Comparison of ENCODE assay signal across 8 mouse cellular contexts in the genomic region with DNA sequence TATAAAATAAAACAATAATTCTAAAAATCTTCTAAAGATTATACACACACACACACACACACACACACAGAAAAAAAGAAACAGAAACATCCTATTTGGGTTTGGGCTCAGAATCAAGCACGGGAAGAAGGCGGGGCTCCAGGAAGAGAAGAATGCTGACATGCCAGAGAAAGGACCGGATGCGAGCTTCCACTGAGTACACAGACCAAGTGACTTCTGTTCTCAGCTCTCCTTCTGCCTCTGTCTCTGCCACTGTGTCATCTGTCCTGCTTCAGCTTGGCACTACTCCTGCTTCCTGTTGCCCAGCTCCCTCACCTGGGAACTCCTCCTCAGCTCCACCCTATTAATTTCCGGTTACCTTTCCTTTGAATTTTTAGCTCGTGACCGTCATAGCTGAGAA. TPM values are rescaled to one million over a fixed set of nuclear protein-coding genes. Genes with fewer than 3 reads are reported as not detected.
A peak's percentile ranks its signal among the peaks of the same experiment; 100 is the strongest.
DNase-seq lines count a peak whose midpoint lies in the region; ATAC-seq and TF ChIP-seq lines count a peak whose summit lies in the region.

No protein-coding gene starts in this region.

- no peak for ATAC-seq in forebrain, embryonic 12.5 days (ENCODE audit: low FRiP score)
- no peak for ATAC-seq in forebrain, embryonic 13.5 days
- ATAC-seq in heart, embryonic 16.5 days (replicated peaks; ENCODE audit: extremely low read depth, insufficient read depth, low FRiP score), result peak; percentile 59; the same call in 1 of the 2 replicates
- no peak for ATAC-seq in kidney, postnatal 0 days (replicated peaks; ENCODE audit: low FRiP score, low read depth)
- no peak for ATAC-seq in neural tube, embryonic 15.5 days (ENCODE audit: low FRiP score)

- no peak overlapping the region for H3K9ac ChIP-seq in forebrain, embryonic 12.5 days
- H3K9ac ChIP-seq in forebrain, embryonic 13.5 days, result no peak overlapping the region
- H3K9ac ChIP-seq in heart, embryonic 16.5 days (ENCODE audit: low read length), result peak overlapping the region; percentile 9; the same call in 1 of the 2 replicates
- H3K9ac ChIP-seq in kidney, postnatal 0 days (ENCODE audit: low read depth, low read length), result no peak overlapping the region
- H3K9ac ChIP-seq in neural tube, embryonic 15.5 days (replicated peaks), result no peak overlapping the region

- no peaks in the 10 kb centered on the region for H3K27me3 ChIP-seq in forebrain, embryonic 12.5 days
- no peaks in the 10 kb centered on the region for H3K27me3 ChIP-seq in forebrain, embryonic 13.5 days
- H3K27me3 ChIP-seq in heart, embryonic 16.5 days (ENCODE audit: control insufficient read depth, insufficient read depth, low read length), result no peaks in the 10 kb centered on the region
- no peaks in the 10 kb centered on the region for H3K27me3 ChIP-seq in kidney, postnatal 0 days (ENCODE audit: insufficient read depth, low read length)
- no peaks in the 10 kb centered on the region for H3K27me3 ChIP-seq in neural tube, embryonic 15.5 days (replicated peaks)

- 0 out of 2 replicates have a peak overlapping the region, but pooled peaks have one; percentile 25 for H3K27ac ChIP-seq in forebrain, embryonic 12.5 days
- H3K27ac ChIP-seq in forebrain, embryonic 13.5 days, result no peak overlapping the region
- peak overlapping the region; percentile 78 for H3K27ac ChIP-seq in heart, embryonic 16.5 days (ENCODE audit: low read length)
- H3K27ac ChIP-seq in kidney, postnatal 0 days, result peak overlapping the region; percentile 85
- peak overlapping the region; percentile 60; the same call in 1 of the 2 replicates for H3K27ac ChIP-seq in neural tube, embryonic 15.5 days (replicated peaks)

- DNase-seq in R1 (ENCODE audit: low read depth, low spot score) (peak; percentile 31), MN1 (ENCODE audit: low spot score) (no peak)
- DNase-seq in kidney, postnatal 0 days (ENCODE audit: low spot score), result peak; percentile 87
- no peak for DNase-seq in c-Kit-positive CD71-positive TER-119-positive erythroid progenitor cells, embryonic 14.5 days (ENCODE audit: low spot score)

- peaks cover 20% of the 10 kb centered on the region for H3K4me1 ChIP-seq in forebrain, embryonic 12.5 days
- H3K4me1 ChIP-seq in forebrain, embryonic 13.5 days, result peaks cover 10% of the 10 kb centered on the region; the same call in 1 of the 2 replicates
- peaks cover 42% of the 10 kb centered on the region for H3K4me1 ChIP-seq in heart, embryonic 16.5 days (ENCODE audit: control insufficient read depth, insufficient read depth, low read length)
- H3K4me1 ChIP-seq in kidney, postnatal 0 days (replicated peaks; ENCODE audit: insufficient read depth, low read length), result peaks cover 5% of the 10 kb centered on the region; the same call in 1 of the 2 replicates
- H3K4me1 ChIP-seq in neural tube, embryonic 15.5 days, result peaks cover 11% of the 10 kb centered on the region

- H3K4me3 ChIP-seq in forebrain, embryonic 12.5 days (replicated peaks), result no peak overlapping the region
- no peak overlapping the region for H3K4me3 ChIP-seq in forebrain, embryonic 13.5 days
- no peak overlapping the region for H3K4me3 ChIP-seq in heart, embryonic 16.5 days (ENCODE audit: low read length)
- no peak overlapping the region for H3K4me3 ChIP-seq in kidney, postnatal 0 days (replicated peaks; ENCODE audit: low read depth, low read length)
- no peak overlapping the region for H3K4me3 ChIP-seq in neural tube, embryonic 15.5 days (replicated peaks)

- 70% methylated on average over 7 of the region's 7 CpGs for WGBS in forebrain, embryonic 12.5 days
- WGBS in forebrain, embryonic 13.5 days, result 75% methylated on average over 7 of the region's 7 CpGs
- WGBS in heart, embryonic 16.5 days, result 48% methylated on average over 7 of the region's 7 CpGs
- WGBS in kidney, postnatal 0 days, result 34% methylated on average over 7 of the region's 7 CpGs
- 66% methylated on average over 7 of the region's 7 CpGs for WGBS in neural tube, embryonic 15.5 days

- no peak for TF ChIP-seq CTCF in kidney, postnatal 0 days (IDR thresholded peaks at IDR 0.05; ENCODE audit: low read depth)

- no peaks in the 10 kb centered on the region for H3K36me3 ChIP-seq in forebrain, embryonic 12.5 days (replicated peaks)
- no peaks in the 10 kb centered on the region for H3K36me3 ChIP-seq in forebrain, embryonic 13.5 days (ENCODE audit: poor library complexity, severe bottlenecking)
- no peaks in the 10 kb centered on the region for H3K36me3 ChIP-seq in heart, embryonic 16.5 days (ENCODE audit: control insufficient read depth, insufficient read depth)
- no peaks in the 10 kb centered on the region for H3K36me3 ChIP-seq in kidney, postnatal 0 days (ENCODE audit: insufficient read depth, low read length)
- 0 out of 2 replicates have a peak, but pooled peaks cover 3% of the 10 kb centered on the region for H3K36me3 ChIP-seq in neural tube, embryonic 15.5 days

- H3K9me3 ChIP-seq in forebrain, embryonic 12.5 days, result no peaks in the 10 kb centered on the region
- no peaks in the 10 kb centered on the region for H3K9me3 ChIP-seq in forebrain, embryonic 13.5 days (replicated peaks)
- H3K9me3 ChIP-seq in heart, embryonic 16.5 days (replicated peaks; ENCODE audit: control insufficient read depth, low read length), result no peaks in the 10 kb centered on the region
- H3K9me3 ChIP-seq in kidney, postnatal 0 days (replicated peaks; ENCODE audit: low read length), result no peaks in the 10 kb centered on the region
- no peaks in the 10 kb centered on the region for H3K9me3 ChIP-seq in neural tube, embryonic 15.5 days (replicated peaks)

- H3K4me2 ChIP-seq in forebrain, embryonic 12.5 days, result no peak overlapping the region
- H3K4me2 ChIP-seq in forebrain, embryonic 13.5 days, result no peak overlapping the region
- peak overlapping the region; percentile 36 for H3K4me2 ChIP-seq in heart, embryonic 16.5 days (ENCODE audit: low read depth, low read length)
- H3K4me2 ChIP-seq in kidney, postnatal 0 days (ENCODE audit: low read length), result peak overlapping the region; percentile 27; the same call in 1 of the 2 replicates
- no peak overlapping the region for H3K4me2 ChIP-seq in neural tube, embryonic 15.5 days

RNA-seq across cellular contexts. Expression of a gene that starts 12.5 kb away (rescaled TPM):
- 68.5 and 73.5 TPM in 2 replicates for polyA plus RNA-seq in forebrain, embryonic 12.5 days (2016; fragmentation: Nextera tagmentation; extraction: Ambion mirVana)
- 97.5 and 109 TPM in 2 replicates for polyA plus RNA-seq in forebrain, embryonic 13.5 days (2015; fragmentation: Nextera tagmentation; extraction: Ambion mirVana)
- polyA plus RNA-seq in heart, embryonic 16.5 days (2015; fragmentation: Nextera tagmentation; extraction: Ambion mirVana), result 28.0 and 29.2 TPM in 2 replicates
- polyA plus RNA-seq in kidney, postnatal 0 days (2015; fragmentation: Nextera tagmentation; extraction: Ambion mirVana), result 14.3 and 14.6 TPM in 2 replicates
- polyA plus RNA-seq in neural tube, embryonic 15.5 days (2015; fragmentation: Nextera tagmentation; extraction: Ambion mirVana), result 276 and 315 TPM in 2 replicates

RNA-seq across cellular contexts. Expression of a gene that starts 41.4 kb away (rescaled TPM):
- 24.6 and 27.3 TPM in 2 replicates for polyA plus RNA-seq in forebrain, embryonic 12.5 days (2016; fragmentation: Nextera tagmentation; extraction: Ambion mirVana)
- polyA plus RNA-seq in forebrain, embryonic 13.5 days (2015; fragmentation: Nextera tagmentation; extraction: Ambion mirVana), result 21.1 and 23.7 TPM in 2 replicates
- polyA plus RNA-seq in heart, embryonic 16.5 days (2015; fragmentation: Nextera tagmentation; extraction: Ambion mirVana), result 44.9 and 57.3 TPM in 2 replicates
- 41.1 and 42.2 TPM in 2 replicates for polyA plus RNA-seq in kidney, postnatal 0 days (2015; fragmentation: Nextera tagmentation; extraction: Ambion mirVana)
- polyA plus RNA-seq in neural tube, embryonic 15.5 days (2015; fragmentation: Nextera tagmentation; extraction: Ambion mirVana), result 30.7 and 34.7 TPM in 2 replicates

RNA-seq across cellular contexts. Expression of a gene that starts 50.3 kb away (rescaled TPM):
- 0.15 and 0.45 TPM in 2 replicates for polyA plus RNA-seq in forebrain, embryonic 12.5 days (2016; fragmentation: Nextera tagmentation; extraction: Ambion mirVana)
- 0.45 and 1.4 TPM in 2 replicates for polyA plus RNA-seq in forebrain, embryonic 13.5 days (2015; fragmentation: Nextera tagmentation; extraction: Ambion mirVana)
- polyA plus RNA-seq in heart, embryonic 16.5 days (2015; fragmentation: Nextera tagmentation; extraction: Ambion mirVana), result 0.53 and 0.70 TPM in 2 replicates
- polyA plus RNA-seq in kidney, postnatal 0 days (2015; fragmentation: Nextera tagmentation; extraction: Ambion mirVana), result 0.45 and 0.48 TPM in 2 replicates
- polyA plus RNA-seq in neural tube, embryonic 15.5 days (2015; fragmentation: Nextera tagmentation; extraction: Ambion mirVana), result 1.1 and 2.1 TPM in 2 replicates

RNA-seq across cellular contexts. Expression of a gene that starts 58.9 kb away (rescaled TPM):
- polyA plus RNA-seq in forebrain, embryonic 12.5 days (2016; fragmentation: Nextera tagmentation; extraction: Ambion mirVana), result 3.9 and 5.3 TPM in 2 replicates
- 4.6 and 5.4 TPM in 2 replicates for polyA plus RNA-seq in forebrain, embryonic 13.5 days (2015; fragmentation: Nextera tagmentation; extraction: Ambion mirVana)
- 5.2 and 6.1 TPM in 2 replicates for polyA plus RNA-seq in heart, embryonic 16.5 days (2015; fragmentation: Nextera tagmentation; extraction: Ambion mirVana)
- polyA plus RNA-seq in kidney, postnatal 0 days (2015; fragmentation: Nextera tagmentation; extraction: Ambion mirVana), result 7.0 and 7.8 TPM in 2 replicates
- 6.1 and 7.5 TPM in 2 replicates for polyA plus RNA-seq in neural tube, embryonic 15.5 days (2015; fragmentation: Nextera tagmentation; extraction: Ambion mirVana)

RNA-seq across cellular contexts. Expression of a gene that starts 59.1 kb away (rescaled TPM):
- 0.46 and 0.67 TPM in 2 replicates for polyA plus RNA-seq in forebrain, embryonic 12.5 days (2016; fragmentation: Nextera tagmentation; extraction: Ambion mirVana)
- 0.43 and 0.48 TPM in 2 replicates for polyA plus RNA-seq in forebrain, embryonic 13.5 days (2015; fragmentation: Nextera tagmentation; extraction: Ambion mirVana)
- polyA plus RNA-seq in heart, embryonic 16.5 days (2015; fragmentation: Nextera tagmentation; extraction: Ambion mirVana), result 0.34 and 0.43 TPM in 2 replicates
- 0.13 and 0.18 TPM in 2 replicates for polyA plus RNA-seq in kidney, postnatal 0 days (2015; fragmentation: Nextera tagmentation; extraction: Ambion mirVana)
- 0.50 and 0.70 TPM in 2 replicates for polyA plus RNA-seq in neural tube, embryonic 15.5 days (2015; fragmentation: Nextera tagmentation; extraction: Ambion mirVana)

Comparison
In these comparisons a context has a peak if more than half of its experiments do, and no peak if none do; other contexts are left out.
1. H3K4me2 ChIP-seq: peak in heart, embryonic 16.5 days (single experiment) and kidney, postnatal 0 days (single experiment); none in forebrain, embryonic 12.5 days (single experiment), forebrain, embryonic 13.5 days (single experiment) and neural tube, embryonic 15.5 days (single experiment).
2. DNase-seq: peak in R1 (single experiment) and kidney, postnatal 0 days (single experiment); none in c-Kit-positive CD71-positive TER-119-positive erythroid progenitor cells, embryonic 14.5 days (single experiment) and MN1 (single experiment).